ENCODE assay signal across 14 mouse cellular contexts in the genomic region with DNA sequence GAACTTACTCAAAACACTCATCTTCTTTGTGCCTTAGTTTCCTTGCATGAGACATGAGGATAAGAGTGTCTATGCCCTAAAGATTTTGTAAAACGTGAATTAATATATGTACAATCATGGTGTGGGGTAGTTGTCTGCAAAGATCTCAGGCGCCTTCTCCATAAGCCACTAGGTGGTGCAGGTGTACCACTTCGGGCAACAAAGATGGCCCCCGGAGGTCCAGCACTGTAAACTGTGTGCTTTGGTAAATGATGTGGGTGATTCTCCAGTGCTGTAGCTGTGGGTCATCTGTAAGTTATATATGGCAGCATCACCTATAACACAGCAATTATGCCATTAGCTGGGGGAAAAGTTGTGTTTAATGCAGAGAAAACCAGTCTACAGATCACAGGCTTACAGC. TPM values are rescaled to one million over a fixed set of nuclear protein-coding genes. Genes with fewer than 3 reads are reported as not detected.
A peak's percentile ranks its signal among the peaks of the same experiment; 100 is the strongest.
DNase-seq lines count a peak whose midpoint lies in the region; ATAC-seq and TF ChIP-seq lines count a peak whose summit lies in the region.
"Had no signal": no experiment of that assay in that cellular context is flagged by ENCODE, and none has a peak within 500 bp of the region (broad histone marks: within the 10 kb centered on the region; RNA-seq: fewer than 3 reads in every experiment).

No protein-coding gene starts in this region.

- no peak for DNase-seq in forebrain, postnatal 0 days
- DNase-seq in forebrain, embryonic 11.5 days (ENCODE audit: low spot score): no peak
- DNase-seq in midbrain, postnatal 0 days (ENCODE audit: low spot score): no peak
- no peak for DNase-seq in midbrain, embryonic 14.5 days
- DNase-seq in thymus, postnatal 14 days: peak; percentile 72
- no peak for DNase-seq in cerebellum, adult 9-11 months
- DNase-seq: cerebellum, postnatal 25 days; kidney, adult 11 months; layer of hippocampus, postnatal 36 days had no signal

- WGBS in forebrain, postnatal 0 days: 64% methylated on average over 4 of the region's 4 CpGs
- 59% methylated on average over 4 of the region's 4 CpGs for WGBS in forebrain, embryonic 11.5 days
- 63% methylated on average over 4 of the region's 4 CpGs for WGBS in midbrain, postnatal 0 days
- 58% methylated on average over 4 of the region's 4 CpGs for WGBS in midbrain, embryonic 14.5 days
- WGBS in hindbrain, embryonic 13.5 days: 64% methylated on average over 4 of the region's 4 CpGs

- no peak for TF ChIP-seq POLR2A in embryonic fibroblast, embryonic 13.5 days (IDR thresholded peaks at IDR 0.05; ENCODE audit: low read depth, low read length)

- ATAC-seq in forebrain, postnatal 0 days: no peak
- ATAC-seq in forebrain, embryonic 11.5 days (replicated peaks; ENCODE audit: low FRiP score): no peak
- no peak for ATAC-seq in midbrain, postnatal 0 days (ENCODE audit: low FRiP score)
- ATAC-seq in midbrain, embryonic 14.5 days (ENCODE audit: low FRiP score, low TSS enrichment): no peak
- ATAC-seq in hindbrain, embryonic 13.5 days (ENCODE audit: low FRiP score): no peak

- 0 out of 2 replicates have a peak, but pooled peaks have one; percentile 25 for TF ChIP-seq CTCF in forebrain, postnatal 0 days (IDR thresholded peaks at IDR 0.05; ENCODE audit: low read depth)
- TF ChIP-seq CTCF in midbrain, postnatal 0 days (IDR thresholded peaks at IDR 0.05): peak; percentile 42; the same call in 1 of the 2 replicates
- TF ChIP-seq CTCF in embryonic fibroblast, embryonic 13.5 days (IDR thresholded peaks at IDR 0.05; ENCODE audit: borderline replicate concordance, insufficient read depth, low read length): peak; percentile 5; the same call in 1 of the 2 replicates

- no peak overlapping the region for H3K4me2 ChIP-seq in forebrain, postnatal 0 days (ENCODE audit: low read depth)
- H3K4me2 ChIP-seq in forebrain, embryonic 11.5 days (ENCODE audit: low read depth, low read length, severe bottlenecking): no peak overlapping the region
- no peak overlapping the region for H3K4me2 ChIP-seq in midbrain, postnatal 0 days (ENCODE audit: low read depth, low read length, poor library complexity, severe bottlenecking)
- no peak overlapping the region for H3K4me2 ChIP-seq in midbrain, embryonic 14.5 days (ENCODE audit: low read length)
- H3K4me2 ChIP-seq in hindbrain, embryonic 13.5 days: no peak overlapping the region
- H3K4me2 ChIP-seq: neural tube, embryonic 13.5 days had no signal

- peaks cover 23% of the 10 kb centered on the region for H3K27me3 ChIP-seq in forebrain, postnatal 0 days (ENCODE audit: insufficient read depth, low read length)
- H3K27me3 ChIP-seq in forebrain, embryonic 11.5 days (ENCODE audit: control insufficient read depth, insufficient read depth, low read length): peaks cover 21% of the 10 kb centered on the region
- peaks cover 32% of the 10 kb centered on the region for H3K27me3 ChIP-seq in midbrain, postnatal 0 days (ENCODE audit: insufficient read depth, low read length)
- H3K27me3 ChIP-seq in midbrain, embryonic 14.5 days (ENCODE audit: control insufficient read depth, insufficient read depth, low read length): peaks cover 32% of the 10 kb centered on the region
- peaks cover 74% of the 10 kb centered on the region for H3K27me3 ChIP-seq in hindbrain, embryonic 13.5 days

- no peak overlapping the region for H3K9ac ChIP-seq in forebrain, postnatal 0 days
- H3K9ac ChIP-seq in forebrain, embryonic 11.5 days (ENCODE audit: low read length): no peak overlapping the region
- H3K9ac ChIP-seq in midbrain, postnatal 0 days (replicated peaks; ENCODE audit: low read length, poor library complexity, severe bottlenecking): no peak overlapping the region
- H3K9ac ChIP-seq in midbrain, embryonic 14.5 days (replicated peaks; ENCODE audit: low read length): no peak overlapping the region
- H3K9ac ChIP-seq in hindbrain, embryonic 13.5 days: no peak overlapping the region
- H3K9ac ChIP-seq: neural tube, embryonic 13.5 days had no signal

- no peaks in the 10 kb centered on the region for H3K36me3 ChIP-seq in forebrain, postnatal 0 days (ENCODE audit: insufficient read depth)
- H3K36me3 ChIP-seq in forebrain, embryonic 11.5 days (ENCODE audit: control insufficient read depth, insufficient read depth, low read length): no peaks in the 10 kb centered on the region
- H3K36me3 ChIP-seq in midbrain, postnatal 0 days (ENCODE audit: insufficient read depth, low read length): no peaks in the 10 kb centered on the region
- H3K36me3 ChIP-seq in midbrain, embryonic 14.5 days (ENCODE audit: control insufficient read depth, insufficient read depth, low read length): no peaks in the 10 kb centered on the region
- H3K36me3 ChIP-seq in hindbrain, embryonic 13.5 days: no peaks in the 10 kb centered on the region
- H3K36me3 ChIP-seq: forebrain, embryonic 10.5 days; heart, embryonic 10.5 days; neural tube, embryonic 13.5 days had no signal

- H3K4me3 ChIP-seq in forebrain, postnatal 0 days (ENCODE audit: low read depth, low read length): no peak overlapping the region
- no peak overlapping the region for H3K4me3 ChIP-seq in forebrain, embryonic 11.5 days (ENCODE audit: low read depth, low read length)
- no peak overlapping the region for H3K4me3 ChIP-seq in midbrain, postnatal 0 days (ENCODE audit: low read depth, low read length)
- no peak overlapping the region for H3K4me3 ChIP-seq in midbrain, embryonic 14.5 days (replicated peaks; ENCODE audit: low read depth, low read length)
- no peak overlapping the region for H3K4me3 ChIP-seq in embryonic fibroblast, embryonic 13.5 days (ENCODE audit: insufficient read depth, low read length)
- H3K4me3 ChIP-seq in hindbrain, embryonic 13.5 days: no peak overlapping the region
- H3K4me3 ChIP-seq: forebrain, embryonic 10.5 days; heart, embryonic 10.5 days; neural tube, embryonic 13.5 days had no signal

- peaks cover 6% of the 10 kb centered on the region; the same call in 1 of the 2 replicates for H3K4me1 ChIP-seq in forebrain, postnatal 0 days (ENCODE audit: insufficient read depth)
- peaks cover 6% of the 10 kb centered on the region; the same call in 1 of the 2 replicates for H3K4me1 ChIP-seq in forebrain, embryonic 11.5 days (replicated peaks; ENCODE audit: control insufficient read depth, insufficient read depth, low read length)
- no peaks in the 10 kb centered on the region for H3K4me1 ChIP-seq in midbrain, postnatal 0 days (ENCODE audit: insufficient read depth, low read length)
- peaks cover 8% of the 10 kb centered on the region; the same call in 1 of the 2 replicates for H3K4me1 ChIP-seq in midbrain, embryonic 14.5 days (ENCODE audit: control insufficient read depth, insufficient read depth, low read length)
- H3K4me1 ChIP-seq in embryonic fibroblast, embryonic 13.5 days (ENCODE audit: control insufficient read depth, insufficient read depth, low read length): no peaks in the 10 kb centered on the region
- peaks cover 17% of the 10 kb centered on the region for H3K4me1 ChIP-seq in hindbrain, embryonic 13.5 days (replicated peaks)

- H3K27ac ChIP-seq in forebrain, postnatal 0 days (ENCODE audit: low read depth, low read length): no peak overlapping the region
- no peak overlapping the region for H3K27ac ChIP-seq in forebrain, embryonic 11.5 days (ENCODE audit: low read depth, low read length)
- H3K27ac ChIP-seq in midbrain, postnatal 0 days (ENCODE audit: low read depth, low read length): no peak overlapping the region
- H3K27ac ChIP-seq in midbrain, embryonic 14.5 days (replicated peaks; ENCODE audit: low read depth, low read length): no peak overlapping the region
- no peak overlapping the region for H3K27ac ChIP-seq in embryonic fibroblast, embryonic 13.5 days (ENCODE audit: insufficient read depth, low read length)
- H3K27ac ChIP-seq in hindbrain, embryonic 13.5 days: no peak overlapping the region
- H3K27ac ChIP-seq: forebrain, embryonic 10.5 days; heart, embryonic 10.5 days; neural tube, embryonic 13.5 days had no signal

- H3K9me3 ChIP-seq in forebrain, postnatal 0 days (ENCODE audit: low read length): no peaks in the 10 kb centered on the region
- no peaks in the 10 kb centered on the region for H3K9me3 ChIP-seq in forebrain, embryonic 11.5 days (ENCODE audit: control insufficient read depth, low read length)
- no peaks in the 10 kb centered on the region for H3K9me3 ChIP-seq in midbrain, postnatal 0 days (ENCODE audit: low read length)
- H3K9me3 ChIP-seq in midbrain, embryonic 14.5 days (ENCODE audit: control insufficient read depth, low read length): no peaks in the 10 kb centered on the region
- no peaks in the 10 kb centered on the region for H3K9me3 ChIP-seq in hindbrain, embryonic 13.5 days
- H3K9me3 ChIP-seq: forebrain, embryonic 10.5 days; heart, embryonic 10.5 days; neural tube, embryonic 13.5 days had no signal

RNA-seq across cellular contexts. Expression of a gene that starts 3.6 kb away (rescaled TPM):
- 22.9 and 35.5 TPM in 2 replicates for total RNA-seq in forebrain, postnatal 0 days (2014; rRNA removed)
- 4.0 and 6.0 TPM in 2 replicates for polyA plus RNA-seq in forebrain, postnatal 0 days (2015; fragmentation: Nextera tagmentation; extraction: Ambion mirVana)
- polyA plus RNA-seq in forebrain, embryonic 11.5 days (2014; fragmentation: Nextera tagmentation; extraction: Ambion mirVana): 4.8 and 6.2 TPM in 2 replicates
- 66.4 and 69.1 TPM in 2 replicates for total RNA-seq in midbrain, postnatal 0 days (2014; rRNA removed)
- polyA plus RNA-seq in midbrain, postnatal 0 days (2015; fragmentation: Nextera tagmentation; extraction: Ambion mirVana): 9.6 and 9.7 TPM in 2 replicates
- polyA plus RNA-seq in midbrain, embryonic 14.5 days (2014; fragmentation: Nextera tagmentation; extraction: Ambion mirVana): 8.4 and 12.3 TPM in 2 replicates
- 3.7 and 6.1 TPM in 2 replicates for polyA plus RNA-seq in embryonic fibroblast, embryonic 13.5 days (2011; ENCODE audit: insufficient read length, low read depth, missing spikeins)
- polyA plus RNA-seq in hindbrain, embryonic 13.5 days (2015; fragmentation: Nextera tagmentation; extraction: Ambion mirVana): 22.3 and 26.4 TPM in 2 replicates

RNA-seq across cellular contexts. Expression of a gene that starts 27.7 kb away (rescaled TPM):
- total RNA-seq in forebrain, postnatal 0 days (2014; rRNA removed): 0.54 and 1.8 TPM in 2 replicates
- 0.24 and 0.54 TPM in 2 replicates for polyA plus RNA-seq in forebrain, postnatal 0 days (2015; fragmentation: Nextera tagmentation; extraction: Ambion mirVana)
- 0.81 and 1.2 TPM in 2 replicates for polyA plus RNA-seq in forebrain, embryonic 11.5 days (2014; fragmentation: Nextera tagmentation; extraction: Ambion mirVana)
- 1.0 and 1.4 TPM in 2 replicates for total RNA-seq in midbrain, postnatal 0 days (2014; rRNA removed)
- polyA plus RNA-seq in midbrain, postnatal 0 days (2015; fragmentation: Nextera tagmentation; extraction: Ambion mirVana): 0.23 and 0.52 TPM in 2 replicates
- 0.04 and 0.54 TPM in 2 replicates for polyA plus RNA-seq in midbrain, embryonic 14.5 days (2014; fragmentation: Nextera tagmentation; extraction: Ambion mirVana)
- 0.86 and 1.3 TPM in 2 replicates for polyA plus RNA-seq in embryonic fibroblast, embryonic 13.5 days (2011; ENCODE audit: insufficient read length, low read depth, missing spikeins)
- polyA plus RNA-seq in hindbrain, embryonic 13.5 days (2015; fragmentation: Nextera tagmentation; extraction: Ambion mirVana): 0.62 and 0.97 TPM in 2 replicates
